Mouse (Mus musculus) stomach, embryonic 14.5 days (tissue): ENCODE data around the gene Gstt2. TPM values are rescaled to one million over a fixed set of nuclear protein-coding genes. Genes with fewer than 3 reads are reported as not detected.

Experiments
- ATAC-seq: fragments of 200-750 bp; cut with Nextera tagmentation; 2 replicates; pipeline ENCODE4 v1.8.0; 2017; ENCODE audit warnings: low read depth, moderate TSS enrichment; ENCODE audit not compliant: insufficient number of reproducible peaks, insufficient read depth, low FRiP score
- H3K27ac ChIP-seq: fragments of 300-500 bp; sonication (generic); 2 replicates; pipeline ENCODE4 v1.5.1; 2014; ENCODE audit warnings: mild to moderate bottlenecking, low read length, moderate library complexity, mixed read lengths
- H3K27me3 ChIP-seq: fragments of 300-500 bp; sonication (generic); 2 replicates; pipeline ENCODE4 v1.6.1; 2014; ENCODE audit warnings: low read length, control low read depth, mixed read lengths; ENCODE audit not compliant: control insufficient read depth, insufficient read depth
- H3K36me3 ChIP-seq: fragments of 300-500 bp; sonication (generic); 2 replicates; pipeline ENCODE4 v1.6.1; 2014; ENCODE audit warnings: mild to moderate bottlenecking, control low read depth, low read length, moderate library complexity, mixed read lengths; ENCODE audit not compliant: control insufficient read depth, insufficient read depth
- H3K4me1 ChIP-seq: fragments of 300-500 bp; sonication (generic); 2 replicates; pipeline ENCODE4 v1.6.1; 2014; ENCODE audit warnings: low read length, control low read depth, mixed read lengths; ENCODE audit not compliant: control insufficient read depth, insufficient read depth
- H3K4me2 ChIP-seq: fragments of 300-500 bp; sonication (generic); replicated peaks from 2 replicates; pipeline ENCODE4 v1.6.1; 2014; ENCODE audit warnings: low read depth, low read length, control low read depth
- H3K4me3 ChIP-seq: fragments of 300-500 bp; sonication (generic); 2 replicates; pipeline ENCODE4 v1.5.1; 2014; ENCODE audit warnings: low read depth, low read length, control low read depth
- H3K9ac ChIP-seq: fragments of 300-500 bp; sonication (generic); replicated peaks from 2 replicates; pipeline ENCODE4 v1.6.1; 2014; ENCODE audit warnings: low read depth, mild to moderate bottlenecking, control low read depth, low read length, moderate library complexity, mixed read lengths
- H3K9me3 ChIP-seq: fragments of 300-500 bp; sonication (generic); 2 replicates; pipeline ENCODE4 v1.6.1; 2016; ENCODE audit warnings: low read depth, low read length, control low read depth; ENCODE audit not compliant: control insufficient read depth
- WGBS: fragments of 180-500 bp; shearing (Covaris S2); extraction: QIAGEN DNeasy Blood & Tissue Kit; methylation state at CpG from one replicate; pipeline ENCODE4 v1.1.7; 2014; 5-methylcytosine and 5-hydroxymethylcytosine counted together
- polyA plus RNA-seq: library from polyadenylated mRNA; unstranded; fragments of >200 nt; fragmentation: Nextera tagmentation; extraction: Ambion mirVana; gene quantifications from 2 replicates; pipeline ENCODE4 v1.2.1, GENCODE M21; 2014

The Gstt2 gene
- polyA plus RNA-seq, 1 experiment from 2014 or later, result 43.5 TPM

DNA sequence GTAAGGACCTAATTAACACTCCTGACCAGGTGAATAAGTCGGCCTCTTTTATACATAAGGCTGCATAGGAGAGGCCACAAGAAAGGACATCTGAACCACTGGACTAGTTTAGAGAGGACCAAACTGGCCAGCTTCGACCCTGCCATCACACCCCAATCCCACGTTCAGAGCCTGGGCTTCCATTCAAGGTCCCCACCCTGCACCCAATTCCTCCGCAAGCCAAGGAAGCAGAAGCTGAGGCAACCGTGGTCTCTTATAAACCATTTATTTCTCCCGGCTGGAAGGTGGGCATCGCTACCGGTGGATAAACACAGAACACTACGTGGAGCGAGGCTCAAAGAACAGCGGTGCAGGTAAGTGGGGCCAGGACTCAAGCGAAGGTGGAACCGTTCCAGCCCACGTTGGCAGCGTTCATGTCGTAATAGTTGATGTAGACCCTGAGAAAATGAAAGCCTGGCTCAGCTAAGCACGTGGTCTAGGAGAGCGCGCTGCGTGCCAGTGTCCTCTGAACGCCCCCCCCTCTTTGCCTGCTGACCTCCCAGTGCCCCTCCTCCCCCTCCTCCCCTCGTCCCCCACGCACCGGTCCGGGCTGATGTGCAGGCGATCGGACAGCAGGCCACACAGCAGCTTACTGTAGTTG lies 22.0 kb upstream of the Gstt2 start:
- peak; percentile 54 for ATAC-seq
- Histone ChIP-seq H3K9ac (peak overlapping the region; percentile 79; the same call in 1 of the 2 replicates), H3K9me3 (no peaks in the 10 kb centered on the region), H3K4me2 (peak overlapping the region; percentile 71), H3K27me3 (no peaks in the 10 kb centered on the region), H3K4me3 (peak overlapping the region; percentile 63), H3K27ac (peak overlapping the region; percentile 95; the same call in 1 of the 2 replicates), H3K4me1 (peaks cover 10% of the 10 kb centered on the region; the same call in 1 of the 2 replicates), H3K36me3 (peaks cover 17% of the 10 kb centered on the region; the same call in 1 of the 2 replicates)
- WGBS, result 3% methylated on average over 27 of the region's 27 CpGs

DNA sequence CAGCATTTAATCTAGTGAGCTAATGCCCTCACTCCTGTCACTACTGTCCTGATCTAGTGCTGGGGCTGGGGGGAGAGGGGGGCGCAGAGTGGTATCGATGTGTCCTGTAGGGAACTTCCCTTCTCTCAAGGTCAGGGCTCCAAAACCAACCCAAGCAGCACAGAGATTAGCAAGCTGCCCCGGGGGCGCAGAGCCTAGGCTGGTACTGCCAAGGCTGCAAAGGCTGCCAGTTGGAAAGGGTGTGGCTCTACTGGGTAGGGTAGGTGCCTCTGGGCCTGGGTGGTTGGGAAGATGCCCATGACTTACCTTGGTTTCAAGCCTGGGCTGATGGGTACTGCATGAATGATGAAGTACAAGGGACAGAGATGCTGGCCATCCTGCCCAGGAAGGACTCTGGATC lies 20.4 kb upstream of the Gstt2 start:
- H3K27ac ChIP-seq, result no peak overlapping the region
- no peaks in the 10 kb centered on the region for H3K9me3 ChIP-seq
- ATAC-seq, result no peak
- no peak overlapping the region for H3K9ac ChIP-seq
- peaks cover 10% of the 10 kb centered on the region; the same call in 1 of the 2 replicates for H3K4me1 ChIP-seq
- peaks cover 17% of the 10 kb centered on the region; the same call in 1 of the 2 replicates for H3K36me3 ChIP-seq
- no peaks in the 10 kb centered on the region for H3K27me3 ChIP-seq
- no peak overlapping the region for H3K4me3 ChIP-seq
- no peak overlapping the region for H3K4me2 ChIP-seq
- 95% methylated on average over 4 of the region's 4 CpGs for WGBS

DNA sequence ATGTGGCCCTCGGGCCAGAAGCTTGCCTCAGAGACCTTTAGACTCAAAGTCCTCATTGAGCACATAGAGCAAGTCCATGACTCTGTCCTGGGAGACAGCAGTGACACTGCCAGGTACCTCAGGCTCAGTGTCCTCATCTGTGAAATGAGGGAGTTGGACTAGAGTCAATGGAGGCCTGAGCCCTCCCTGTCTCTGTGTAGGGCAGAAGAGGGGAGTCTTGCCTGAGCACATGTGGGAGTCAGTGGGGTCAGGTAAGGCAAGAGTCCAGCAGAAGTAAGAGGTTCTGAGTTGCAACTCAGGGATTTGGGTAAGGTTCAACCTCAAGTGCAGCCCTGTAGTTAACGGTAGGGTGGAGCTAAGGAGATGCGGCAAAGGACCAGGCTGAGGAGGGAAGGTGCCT lies 19.8 kb upstream of the Gstt2 start:
- ATAC-seq, result no peak
- no peak overlapping the region for H3K9ac ChIP-seq
- H3K27ac ChIP-seq, result no peak overlapping the region
- H3K4me2 ChIP-seq, result no peak overlapping the region
- H3K4me1 ChIP-seq, result peaks cover 10% of the 10 kb centered on the region; the same call in 1 of the 2 replicates
- no peak overlapping the region for H3K4me3 ChIP-seq
- 75% methylated on average over 3 of the region's 3 CpGs for WGBS
- H3K9me3 ChIP-seq, result no peaks in the 10 kb centered on the region
- H3K36me3 ChIP-seq, result peaks cover 17% of the 10 kb centered on the region; the same call in 1 of the 2 replicates
- H3K27me3 ChIP-seq, result no peaks in the 10 kb centered on the region

DNA sequence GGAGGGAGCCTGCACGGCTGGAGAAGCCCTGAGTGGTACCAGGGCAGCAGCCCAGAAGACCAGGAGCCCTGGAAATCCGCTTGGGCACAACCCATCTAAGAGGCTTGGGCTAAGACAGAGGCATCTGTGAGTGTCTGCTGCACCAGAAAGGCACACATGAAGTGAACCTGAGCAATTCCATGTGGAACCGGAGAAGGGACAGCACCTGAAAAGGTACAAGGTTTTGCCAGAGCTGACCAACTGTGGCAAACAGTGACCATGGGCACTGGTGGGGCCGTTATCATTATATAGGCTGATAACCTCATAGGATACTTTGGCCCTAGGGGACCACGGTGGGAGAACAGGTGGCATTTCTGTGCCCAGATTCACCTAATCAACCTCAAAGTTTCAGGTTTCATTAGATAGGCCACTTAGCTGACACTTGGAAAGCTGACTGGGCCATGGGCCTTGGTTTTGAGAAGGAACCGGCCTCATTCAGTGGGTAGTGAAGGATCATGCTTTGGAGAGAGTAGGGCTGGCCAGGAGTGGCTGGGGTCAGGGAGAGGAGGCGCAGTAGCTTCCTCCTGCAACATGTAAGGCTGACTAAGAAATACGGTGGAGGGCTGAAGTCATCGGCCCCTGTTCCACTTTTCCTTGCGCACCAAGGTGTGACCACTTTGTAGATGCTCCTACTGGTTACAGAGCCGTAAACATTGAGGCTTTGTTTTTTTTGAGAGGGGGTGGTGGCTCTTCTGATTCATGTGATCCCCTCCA lies 19.1 kb upstream of the Gstt2 start:
- H3K4me1 ChIP-seq, result peaks cover 11% of the 10 kb centered on the region; the same call in 1 of the 2 replicates
- H3K9ac ChIP-seq, result no peak overlapping the region
- H3K36me3 ChIP-seq, result peaks cover 17% of the 10 kb centered on the region; the same call in 1 of the 2 replicates
- ATAC-seq, result no peak
- no peaks in the 10 kb centered on the region for H3K27me3 ChIP-seq
- H3K27ac ChIP-seq, result no peak overlapping the region
- no peak overlapping the region for H3K4me2 ChIP-seq
- no peaks in the 10 kb centered on the region for H3K9me3 ChIP-seq
- WGBS, result 77% methylated on average over 11 of the region's 11 CpGs
- no peak overlapping the region for H3K4me3 ChIP-seq

DNA sequence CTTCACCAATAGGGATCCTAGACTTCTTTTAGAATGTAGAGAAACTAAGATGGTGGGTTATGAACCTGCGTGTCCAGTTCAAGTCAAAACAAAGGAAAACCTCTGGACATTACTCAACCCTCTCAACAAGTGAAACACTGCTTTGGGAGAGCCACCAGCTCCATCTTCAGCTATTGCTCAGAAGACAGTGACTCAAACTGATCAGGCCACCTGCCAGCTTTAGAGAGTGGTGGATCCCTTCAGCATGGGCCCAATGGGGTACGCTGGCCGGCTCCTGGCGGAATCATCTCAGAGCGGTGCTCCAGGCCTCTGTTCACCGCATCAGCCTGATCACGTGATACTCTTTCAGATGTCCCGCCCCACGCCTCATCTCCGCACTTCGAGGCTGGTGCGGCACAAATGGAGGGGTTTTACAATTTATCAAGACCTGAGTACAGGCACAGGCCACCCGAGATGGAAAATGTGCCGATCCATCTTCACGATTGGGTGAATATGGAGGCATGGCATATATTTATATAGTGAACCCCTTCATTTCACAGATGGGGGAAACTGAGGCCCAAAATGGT lies 18.3 kb upstream of the Gstt2 start:
- Histone ChIP-seq H3K27ac (no peak overlapping the region), H3K4me3 (no peak overlapping the region), H3K4me1 (peaks cover 9% of the 10 kb centered on the region; the same call in 1 of the 2 replicates), H3K9me3 (no peaks in the 10 kb centered on the region), H3K9ac (no peak overlapping the region), H3K27me3 (no peaks in the 10 kb centered on the region), H3K4me2 (no peak overlapping the region), H3K36me3 (peaks cover 17% of the 10 kb centered on the region; the same call in 1 of the 2 replicates)
- 90% methylated on average over 15 of the region's 15 CpGs for WGBS
- no peak for ATAC-seq

DNA sequence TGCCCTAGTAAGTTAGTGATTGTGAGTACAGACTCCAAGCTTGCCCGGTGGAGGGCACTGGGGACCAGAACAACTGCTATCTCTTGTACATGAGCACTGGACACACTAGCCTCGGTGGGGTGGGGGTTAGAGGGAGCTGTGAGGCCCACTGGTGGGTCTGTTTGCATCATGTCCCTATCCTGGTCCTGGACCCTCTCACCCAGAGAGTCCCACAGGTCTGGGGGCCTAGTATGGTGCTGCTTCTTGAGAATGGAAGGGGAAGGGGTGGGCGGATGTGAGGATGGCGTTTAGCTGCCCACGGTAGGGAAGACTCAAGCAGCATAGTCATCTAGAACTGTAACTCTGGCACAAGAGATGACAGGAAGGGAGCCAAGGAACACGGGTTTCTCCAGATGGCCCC lies 17.6 kb upstream of the Gstt2 start:
- 75% methylated on average over 6 of the region's 6 CpGs for WGBS
- H3K4me1 ChIP-seq, result peaks cover 7% of the 10 kb centered on the region; the same call in 1 of the 2 replicates
- no peaks in the 10 kb centered on the region for H3K27me3 ChIP-seq
- H3K9me3 ChIP-seq, result no peaks in the 10 kb centered on the region
- H3K4me2 ChIP-seq, result no peak overlapping the region
- H3K27ac ChIP-seq, result no peak overlapping the region
- H3K4me3 ChIP-seq, result no peak overlapping the region
- no peak for ATAC-seq
- H3K9ac ChIP-seq, result no peak overlapping the region
- H3K36me3 ChIP-seq, result peaks cover 17% of the 10 kb centered on the region; the same call in 1 of the 2 replicates

DNA sequence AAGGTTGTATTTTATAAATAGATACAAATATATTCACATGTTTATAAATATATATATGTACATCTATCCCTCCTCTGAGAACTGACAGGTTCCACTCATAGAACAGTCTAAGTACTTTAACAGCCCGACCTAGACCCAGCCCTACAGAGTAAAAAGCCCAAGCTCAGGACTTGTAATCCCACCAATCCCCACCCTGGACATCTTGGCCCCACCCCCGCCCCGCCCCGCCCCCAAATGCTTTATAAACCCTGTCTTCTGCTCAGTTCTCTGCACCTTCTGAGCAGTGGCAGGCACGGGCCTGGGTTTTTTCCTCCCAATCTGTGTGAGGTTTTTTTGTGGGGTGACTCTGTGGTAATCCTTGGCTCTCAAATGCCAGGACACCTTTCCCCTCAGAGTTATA lies 16.9 kb upstream of the Gstt2 start:
- Histone ChIP-seq H3K4me1 (peaks cover 7% of the 10 kb centered on the region; the same call in 1 of the 2 replicates), H3K27me3 (no peaks in the 10 kb centered on the region), H3K4me2 (no peak overlapping the region), H3K36me3 (peaks cover 17% of the 10 kb centered on the region; the same call in 1 of the 2 replicates), H3K4me3 (no peak overlapping the region), H3K9me3 (no peaks in the 10 kb centered on the region), H3K9ac (no peak overlapping the region), H3K27ac (no peak overlapping the region)
- no peak for ATAC-seq
- WGBS, result 50% methylated on average over 5 of the region's 5 CpGs

DNA sequence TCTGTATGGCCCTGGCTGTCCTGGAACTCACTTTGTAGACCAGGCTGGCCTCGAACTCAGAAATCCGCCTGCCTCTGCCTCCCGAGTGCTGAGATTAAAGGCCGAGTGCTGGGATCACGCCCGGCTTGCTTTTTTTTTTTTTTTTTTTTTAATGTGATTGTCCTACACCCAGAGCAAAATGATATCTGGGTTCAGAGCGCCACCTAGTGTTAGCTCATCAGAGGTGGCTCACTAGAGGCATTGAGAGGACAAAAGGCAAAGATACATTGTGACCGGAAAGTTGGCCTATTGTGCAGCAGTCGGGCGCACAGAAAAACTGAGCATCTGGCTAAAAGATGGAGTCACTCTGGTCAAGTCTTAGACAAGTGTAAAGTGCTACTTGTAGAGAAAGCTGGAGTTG lies 16.2 kb upstream of the Gstt2 start:
- WGBS, result 36% methylated on average over 10 of the region's 10 CpGs

More for the DNA sequence above, 16.2 kb upstream of the Gstt2 start:
- peak; percentile 23; the same call in 1 of the 2 replicates for ATAC-seq
- Histone ChIP-seq H3K9ac (no peak overlapping the region), H3K27ac (no peak overlapping the region), H3K4me1 (0 out of 2 replicates have a peak, but pooled peaks cover 5% of the 10 kb centered on the region), H3K4me3 (no peak overlapping the region), H3K4me2 (no peak overlapping the region), H3K9me3 (no peaks in the 10 kb centered on the region), H3K27me3 (no peaks in the 10 kb centered on the region), H3K36me3 (peaks cover 17% of the 10 kb centered on the region; the same call in 1 of the 2 replicates)
